Mouse (Mus musculus): ENCODE data around the gene Atf6b.

DNA sequence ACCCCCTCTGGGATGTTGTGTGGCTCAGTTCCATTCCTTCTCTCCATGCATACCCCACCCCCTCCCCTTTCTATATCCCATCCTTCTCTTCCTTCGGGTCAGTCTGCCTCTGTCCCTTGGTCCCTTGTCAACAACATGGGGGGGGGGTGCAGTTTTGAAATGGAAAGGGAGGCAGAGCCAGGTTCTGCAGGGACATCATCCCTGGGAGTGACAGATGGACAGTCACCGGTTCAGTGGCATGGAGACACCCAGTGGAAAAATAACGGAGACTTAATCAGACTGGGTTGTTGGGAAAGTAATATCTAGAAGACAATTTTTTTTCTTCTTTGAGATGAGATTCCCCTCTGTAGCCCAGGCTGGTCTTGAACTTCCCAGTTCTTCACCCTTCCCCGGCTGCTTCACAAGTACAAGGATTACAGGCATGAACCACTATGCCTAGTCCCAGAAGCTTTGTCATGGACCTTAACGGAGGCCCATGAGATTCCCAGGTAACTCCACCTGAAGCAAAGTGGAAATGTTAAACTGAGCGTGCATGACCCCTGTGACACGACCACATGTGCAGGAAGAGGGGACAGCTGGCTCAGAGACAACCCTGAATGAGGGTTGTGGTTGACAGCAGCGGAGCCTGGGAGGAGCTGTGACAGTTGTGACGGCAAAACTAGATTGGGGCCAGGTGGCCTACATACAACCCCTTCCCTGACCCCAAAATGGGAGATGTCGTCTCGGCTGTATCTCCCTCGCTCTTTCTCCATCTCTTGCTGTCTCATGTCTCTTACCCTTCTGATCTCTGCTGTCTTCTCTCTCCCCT is 16.9 kb upstream of the Atf6b start:
- TF ChIP-seq CTCF (IDR thresholded peaks at IDR 0.05; ENCODE audit: control insufficient read depth, insufficient read depth, insufficient replicate concordance, low read depth, low read length) (no peak), POLR2A (IDR thresholded peaks at IDR 0.05; ENCODE audit: control insufficient read depth, low read depth, low read length) (no peak)
